Mouse (Mus musculus) liver, adult (tissue): ENCODE results near the gene Smc3.

Experiments
- GATA4 ChIP-seq: IDR thresholded peaks from 2 replicates; pipeline ENCODE4 v1.6.1; 2014; ENCODE audit warnings: mild to moderate bottlenecking, low read length; ENCODE audit not compliant: insufficient replicate concordance

Smc3 gene

DNA sequence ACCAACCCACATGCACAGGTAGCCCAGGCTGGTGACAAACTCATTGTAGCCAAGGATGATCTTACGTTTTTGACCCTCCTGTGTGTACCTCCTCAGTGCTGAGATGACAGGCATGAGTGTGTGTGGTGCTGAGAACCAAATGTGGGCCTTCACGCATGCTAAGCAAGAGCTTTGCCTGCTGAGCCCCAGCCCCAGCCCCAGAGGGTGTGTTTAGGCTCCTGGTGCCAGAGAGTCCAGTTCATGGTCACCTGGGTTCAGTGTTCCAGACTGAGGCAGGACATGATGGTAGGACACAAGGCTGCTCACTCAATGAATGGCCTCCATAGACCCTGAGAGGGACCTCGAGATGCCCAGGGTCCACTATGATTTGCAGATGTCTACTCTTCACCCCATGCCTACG, 65.2 kb downstream of the Smc3 start:
- TF ChIP-seq GATA4: no peak

DNA sequence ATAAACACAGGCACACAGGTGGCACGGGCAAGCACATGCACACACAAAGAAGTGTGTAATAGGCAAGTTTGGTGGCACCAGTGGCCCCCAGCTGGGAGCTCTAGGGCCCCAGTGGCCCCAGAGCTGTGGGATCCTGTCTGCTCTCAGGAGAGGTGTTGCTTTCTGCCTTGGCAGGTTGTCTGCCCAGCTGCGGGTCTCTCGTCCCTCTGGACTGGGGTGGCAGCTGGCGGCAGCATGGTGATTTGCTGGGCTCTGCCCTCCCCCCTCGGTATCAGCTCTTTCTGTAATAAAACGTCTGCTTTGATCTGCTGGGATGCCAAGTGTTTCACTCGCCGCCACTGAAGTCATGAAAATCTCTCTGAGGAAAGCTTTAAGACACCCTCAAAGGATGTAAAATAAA, 66.5 kb downstream of the Smc3 start:
- TF ChIP-seq GATA4: no peak

DNA sequence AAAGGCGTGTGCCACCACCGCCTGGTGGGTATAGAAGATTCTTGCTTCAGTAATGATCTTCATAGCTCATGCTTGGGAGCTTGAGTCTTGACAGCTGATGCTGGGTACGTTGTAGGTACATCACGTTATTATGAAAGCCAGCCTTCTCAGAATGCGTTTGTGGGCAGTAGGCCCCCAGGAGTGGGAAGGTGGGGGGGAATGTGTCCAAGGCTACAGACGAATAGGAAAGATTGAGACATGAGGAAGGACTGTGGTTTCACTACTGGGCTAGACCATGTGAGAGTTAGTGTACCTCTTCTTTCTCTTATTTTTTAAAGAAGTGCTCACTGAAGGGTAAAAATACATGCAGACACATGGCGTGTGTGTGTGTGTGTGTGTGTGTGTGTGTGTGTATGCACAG, 68.6 kb downstream of the Smc3 start:
- TF ChIP-seq GATA4: no peak

DNA sequence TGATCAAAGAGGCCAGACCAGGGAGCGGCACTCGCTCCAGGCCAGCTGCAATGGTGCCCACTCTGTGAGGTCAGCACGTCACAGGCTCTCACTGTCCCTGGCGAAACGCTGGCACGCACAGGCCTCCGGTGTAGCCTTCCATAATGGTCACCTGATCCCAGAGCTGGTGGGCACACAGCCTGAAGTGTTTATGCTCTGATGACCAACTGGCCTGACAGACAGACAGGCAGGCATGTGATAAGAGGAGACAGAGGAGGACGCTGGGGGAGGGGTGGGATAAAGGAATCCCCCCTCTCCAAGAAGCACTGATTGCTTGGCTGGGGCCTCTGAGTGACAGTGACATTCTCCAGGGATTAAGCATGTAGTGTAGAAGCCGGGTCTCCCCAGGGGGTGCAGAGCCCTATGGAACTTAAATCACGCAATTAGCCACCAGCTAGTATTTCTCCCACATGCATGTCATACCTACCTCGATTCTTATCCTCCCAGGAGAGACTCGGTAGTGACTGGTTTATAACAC, 70.5 kb downstream of the Smc3 start:
- TF ChIP-seq GATA4: no peak

DNA sequence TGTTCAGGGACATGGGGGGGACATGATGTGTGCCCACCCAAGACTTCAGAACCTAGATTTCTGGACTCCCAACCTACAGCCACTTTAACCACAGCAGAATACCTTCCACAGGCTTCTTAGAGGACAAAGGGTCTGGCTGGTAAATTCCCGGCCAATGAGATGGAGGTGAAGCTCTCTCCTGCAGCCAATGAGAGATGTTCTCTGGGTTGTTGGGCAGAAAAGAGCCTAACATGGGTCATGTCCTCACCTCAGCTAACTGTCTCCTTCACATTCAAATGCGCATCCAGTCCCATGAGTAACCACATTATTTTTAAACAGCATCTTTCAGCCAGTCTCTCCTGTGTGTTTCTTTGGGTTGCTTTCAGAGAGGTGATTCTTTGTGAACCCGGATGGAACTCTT, 71.2 kb downstream of the Smc3 start:
- no peak for TF ChIP-seq GATA4

DNA sequence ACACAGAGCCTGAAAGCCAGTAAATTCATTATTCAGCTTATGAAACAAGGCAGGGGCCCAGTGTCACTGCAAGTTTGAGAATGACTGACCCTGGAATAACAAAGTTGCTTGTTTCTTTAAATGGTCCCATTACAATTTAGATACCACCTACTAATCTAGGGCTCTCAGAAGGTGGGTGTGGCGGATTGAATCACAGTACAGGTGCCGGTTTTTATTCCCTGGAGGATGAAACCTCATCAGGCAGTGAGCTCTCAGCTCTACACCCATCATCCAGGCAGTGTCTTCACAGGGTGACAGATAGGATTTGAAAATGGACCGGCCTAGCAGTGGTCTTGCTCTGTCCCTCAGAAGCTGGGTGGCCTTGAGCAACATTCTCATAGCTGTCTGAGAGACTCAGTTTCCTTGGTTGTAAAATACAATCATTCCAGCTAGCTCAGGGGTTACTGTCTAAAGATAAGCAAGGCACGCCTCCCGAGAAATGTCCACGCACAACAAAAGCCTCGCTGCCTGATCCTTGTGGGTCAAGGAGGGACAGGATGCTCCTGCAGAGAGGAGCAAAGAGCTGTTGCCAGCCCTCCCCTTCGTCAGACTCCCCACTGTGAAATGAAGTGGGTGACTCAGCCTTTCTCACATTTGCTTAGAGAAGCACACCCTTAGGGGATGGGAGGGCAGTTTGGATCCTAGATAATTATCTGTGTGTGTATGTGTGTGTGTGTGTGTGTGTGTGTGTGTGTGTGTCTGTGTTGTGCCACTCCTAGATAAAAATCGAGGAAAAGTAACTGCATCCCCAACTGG, 74.1 kb downstream of the Smc3 start:
- no peak for TF ChIP-seq GATA4

DNA sequence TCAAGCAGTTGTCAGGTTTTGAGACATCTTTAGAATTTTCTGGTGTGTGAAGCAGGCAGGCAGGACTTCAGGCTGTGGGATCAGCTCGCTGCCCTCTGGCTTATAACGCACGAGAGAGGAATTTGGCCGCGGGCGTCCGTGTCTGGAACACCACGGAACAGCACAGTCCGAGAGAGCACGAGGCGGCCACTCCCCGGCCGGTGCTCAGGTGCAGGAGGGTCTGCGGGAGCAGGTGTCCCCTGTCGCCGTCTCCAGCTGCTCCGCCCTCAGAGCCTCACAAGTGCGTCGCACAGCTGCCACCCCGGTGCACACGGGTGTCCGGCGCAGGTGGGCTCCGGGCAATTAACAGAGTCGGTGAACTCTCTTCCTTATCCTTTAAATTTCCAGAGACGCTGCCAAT, 76.0 kb downstream of the Smc3 start:
- TF ChIP-seq GATA4: no peak

DNA sequence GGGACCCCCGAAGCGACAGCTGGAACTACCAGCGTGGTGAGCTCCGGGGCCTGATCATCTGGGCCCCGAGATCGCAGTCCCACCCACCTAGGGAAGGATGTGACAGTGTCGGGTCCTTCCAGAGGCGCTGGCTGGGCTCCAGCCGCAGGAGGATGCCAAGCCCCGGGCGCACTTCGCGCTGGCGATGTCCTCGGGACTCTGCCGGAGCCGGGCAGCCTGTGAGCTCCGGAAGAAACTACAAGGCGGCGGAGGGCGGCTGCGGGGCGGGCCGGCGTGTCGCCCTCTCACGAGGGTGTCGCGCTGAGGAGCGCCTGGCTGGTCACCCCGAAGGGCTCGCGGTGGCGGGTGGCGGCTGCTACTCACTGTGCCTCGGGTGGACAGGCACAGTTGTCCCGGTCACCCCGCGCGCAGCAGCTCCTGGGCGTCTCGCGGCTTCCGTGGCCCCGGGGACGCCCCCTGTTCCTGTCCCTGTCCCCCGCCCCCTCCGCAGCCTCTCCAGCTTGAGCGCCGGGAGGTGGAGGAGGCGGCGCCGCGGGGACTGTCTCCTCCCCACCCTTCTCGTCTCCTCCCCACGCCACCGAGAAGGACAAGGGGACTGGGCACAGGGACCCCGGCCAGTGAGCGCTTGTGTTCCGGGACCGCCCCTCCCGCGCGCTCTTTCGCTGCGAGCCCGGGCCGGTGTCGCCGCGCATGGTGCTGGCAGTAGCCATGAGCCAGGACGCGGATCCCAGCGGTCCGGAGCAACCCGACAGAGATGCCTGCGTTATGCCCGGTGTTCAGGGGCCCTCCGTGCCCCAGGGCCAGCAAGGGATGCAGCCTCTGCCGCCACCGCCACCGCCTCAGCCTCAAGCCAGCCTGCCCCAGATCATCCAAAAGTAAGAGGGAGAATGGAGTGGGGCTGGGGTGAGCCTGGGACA, 76.8 kb downstream of the Smc3 start, which contains the start of gene Rbm20:
TSS of gene Rbm20 (plus strand) at position 589 of the 917 bp plus-strand sequence.
- no peak for TF ChIP-seq GATA4

DNA sequence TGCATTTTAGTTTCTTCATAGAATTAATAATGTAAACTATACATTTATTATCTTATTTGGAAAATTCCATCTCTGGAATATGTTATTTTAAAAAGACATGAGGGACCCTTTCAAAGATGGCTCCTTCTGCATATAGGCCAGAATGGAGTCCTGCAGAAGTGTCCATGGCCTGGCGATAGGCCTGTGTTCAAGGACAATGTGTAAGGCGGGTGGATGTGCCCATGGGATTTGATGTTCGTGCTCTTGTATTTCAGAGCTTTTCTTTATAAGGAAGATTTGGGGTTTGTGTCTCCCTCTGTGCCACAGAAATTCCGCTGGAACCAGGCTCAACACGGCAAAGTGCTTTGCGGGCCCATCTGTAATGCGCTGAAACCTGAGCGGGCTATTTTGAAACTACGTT, 79.0 kb downstream of the Smc3 start:
- no peak for TF ChIP-seq GATA4

DNA sequence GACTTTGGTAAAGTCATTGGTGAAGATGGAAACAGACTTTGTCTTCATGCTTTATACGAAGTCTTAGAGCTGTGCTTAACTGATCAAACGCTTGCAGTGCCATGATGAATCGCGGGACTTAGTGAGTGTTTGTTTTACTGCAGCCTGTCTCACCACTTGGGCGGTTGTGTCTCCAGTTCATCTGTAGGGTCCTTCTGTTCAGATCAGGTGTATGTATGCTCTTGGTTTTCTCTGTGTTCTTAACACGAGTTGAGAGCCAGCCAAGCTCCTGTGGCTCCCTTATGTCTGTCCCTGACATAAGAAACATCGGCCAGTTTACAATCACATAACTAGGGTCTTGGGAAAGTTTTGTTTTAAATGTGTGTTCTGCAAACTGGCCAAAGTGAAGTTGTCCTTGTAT, 79.8 kb downstream of the Smc3 start:
- TF ChIP-seq GATA4: no peak

DNA sequence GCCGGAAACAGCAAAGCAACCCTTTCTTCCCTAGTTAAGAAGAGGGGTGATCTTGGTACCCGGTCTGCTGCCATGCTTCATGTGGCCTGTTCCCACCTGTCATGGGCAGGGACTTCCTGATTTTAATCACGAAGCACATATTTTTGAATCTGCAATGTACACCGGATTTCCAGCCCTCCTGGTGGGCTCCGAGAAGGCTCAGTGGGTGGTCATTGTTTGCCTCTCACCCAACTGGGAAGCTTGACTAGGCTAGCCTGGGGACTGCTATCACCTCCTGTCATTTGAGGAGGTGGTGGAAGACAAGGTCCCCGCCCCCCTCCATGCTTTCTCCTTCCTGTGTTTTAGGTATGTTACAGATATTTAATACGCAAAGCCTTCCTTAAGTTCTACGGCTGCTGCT, 82.2 kb downstream of the Smc3 start:
- TF ChIP-seq GATA4: no peak

DNA sequence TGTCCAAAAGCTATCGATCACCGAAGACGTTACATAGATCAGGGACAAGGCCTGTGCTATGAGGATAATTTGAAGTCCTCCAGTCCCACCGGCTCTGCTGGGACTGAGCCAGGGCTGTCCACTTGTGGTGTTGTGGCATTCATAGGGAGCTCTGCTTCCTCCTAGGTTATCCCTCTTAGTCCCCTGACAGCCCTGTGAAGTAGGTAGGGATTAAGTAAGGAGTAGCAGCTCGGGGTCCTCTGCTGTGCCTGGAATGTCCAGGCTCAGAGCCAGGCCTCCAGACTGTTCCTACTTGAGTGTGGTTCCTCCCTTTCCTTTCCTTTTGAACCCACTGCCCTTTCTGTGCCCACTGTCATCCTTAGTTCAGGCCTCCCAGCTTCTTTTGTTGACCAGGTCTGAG, 87.4 kb downstream of the Smc3 start:
- no peak for TF ChIP-seq GATA4

DNA sequence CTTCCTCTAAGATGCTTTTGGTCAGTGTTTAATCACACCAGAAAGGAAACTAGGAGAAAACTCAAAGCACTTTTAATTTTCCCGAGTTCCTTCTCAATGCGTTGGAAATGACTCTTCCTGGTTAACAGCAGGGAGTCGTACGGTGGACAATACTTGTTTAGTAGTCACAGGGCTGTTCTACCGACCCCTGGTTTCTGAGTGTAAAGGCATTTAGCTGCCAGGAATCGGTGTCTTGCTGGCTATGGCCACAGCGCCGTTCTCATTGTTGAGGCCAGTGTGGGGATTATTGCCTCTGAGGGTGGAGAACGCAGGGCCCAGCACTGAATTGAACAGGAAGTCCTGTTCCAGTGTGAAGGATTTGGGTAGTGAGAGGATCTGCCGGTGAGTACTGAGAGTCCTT, 90.6 kb downstream of the Smc3 start:
- no peak for TF ChIP-seq GATA4

DNA sequence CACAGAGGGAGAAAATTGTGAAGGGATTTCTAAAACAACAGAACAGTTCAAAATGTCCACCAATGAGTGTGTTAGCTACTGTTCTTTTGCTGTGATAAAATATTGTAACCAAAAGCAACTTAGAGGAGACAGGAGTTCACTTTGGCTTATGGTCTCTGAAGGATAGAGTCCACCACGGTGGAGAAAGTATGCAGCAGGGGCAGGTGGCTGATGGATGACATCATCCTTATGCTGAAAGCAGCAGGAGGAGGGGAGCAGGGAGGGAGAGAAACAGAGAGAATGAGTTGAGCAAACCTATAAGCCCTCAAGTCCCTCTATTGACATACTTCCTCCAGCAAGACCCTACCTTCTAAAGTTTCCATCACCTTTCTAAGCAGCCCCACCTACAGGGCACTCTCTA, 93.8 kb downstream of the Smc3 start:
- no peak for TF ChIP-seq GATA4
